Mouse (Mus musculus) brain, embryonic 14.5 days (tissue): ENCODE data around the gene Tpcn1. TPM values are rescaled to one million over a fixed set of nuclear protein-coding genes. Genes with fewer than 3 reads are reported as not detected.

ENCODE experiments used
- DNase-seq: peaks from one replicate; pipeline ENCODE4 v3.0.0-alpha.2; 2011; ENCODE audit warnings: low read depth
- CTCF ChIP-seq: fragments of 200-500 bp; IDR thresholded peaks from 2 replicates; pipeline ENCODE4 v1.5.1; 2012; ENCODE audit warnings: inconsistent platforms, mild to moderate bottlenecking, moderate library complexity, borderline replicate concordance; ENCODE audit not compliant: insufficient read depth, insufficient read length; ENCODE audit errors: extremely low read depth
- POLR2A ChIP-seq: fragments of 200-500 bp; IDR thresholded peaks from 2 replicates; pipeline ENCODE4 v1.6.1; 2012; ENCODE audit warnings: mild to moderate bottlenecking, inconsistent platforms, borderline replicate concordance; ENCODE audit not compliant: poor library complexity, insufficient read depth, insufficient read length, severe bottlenecking; ENCODE audit errors: extremely low read depth
- polyA plus RNA-seq: library from polyadenylated mRNA; depleted of rRNA; stranded (reverse); fragments of >200 nt; gene quantifications from 2 replicates; pipeline ENCODE4 v1.2.3, GENCODE M21; 2012

The Tpcn1 gene
- polyA plus RNA-seq, 1 experiment = 32.5 TPM

- TF ChIP-seq POLR2A = no peak
- no peak for TF ChIP-seq CTCF
- DNase-seq = no peak
These were observed 25.2 kb downstream of the Tpcn1 start for GRCm38 (mm10) chr5:120562956-120563913.

GRCm38 (mm10) chr5:120560616-120561311 lies 27.7 kb downstream of the Tpcn1 start:
- TF ChIP-seq CTCF (no peak), POLR2A (no peak)
- DNase-seq = peak; percentile 71

GRCm38 (mm10) chr5:120560129-120560615 lies 28.3 kb downstream of the Tpcn1 start:
- no peak for TF ChIP-seq POLR2A
- no peak for TF ChIP-seq CTCF
- no peak for DNase-seq

DNA sequence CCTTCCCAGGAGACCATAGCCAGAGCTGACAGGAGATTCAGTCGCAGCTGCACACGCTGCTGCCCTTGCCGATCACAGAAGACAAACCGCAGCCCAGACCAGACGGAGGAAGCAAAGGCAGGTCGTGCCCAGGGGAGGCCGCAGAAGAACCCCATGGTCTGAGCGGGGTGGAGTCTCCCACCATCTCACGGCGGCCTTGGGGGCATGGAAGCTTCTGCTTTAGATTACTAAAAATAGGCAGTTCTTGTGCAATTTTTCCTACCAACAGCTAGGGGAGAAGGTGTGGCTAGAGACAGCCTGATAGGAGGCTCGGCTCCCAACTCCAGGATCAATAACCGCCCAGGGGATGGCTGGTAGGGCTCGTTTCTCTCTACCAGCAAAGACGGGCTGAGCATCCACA lies 29.7 kb downstream of the Tpcn1 start:
- DNase-seq = no peak
- TF ChIP-seq CTCF (no peak), POLR2A (no peak)

DNA sequence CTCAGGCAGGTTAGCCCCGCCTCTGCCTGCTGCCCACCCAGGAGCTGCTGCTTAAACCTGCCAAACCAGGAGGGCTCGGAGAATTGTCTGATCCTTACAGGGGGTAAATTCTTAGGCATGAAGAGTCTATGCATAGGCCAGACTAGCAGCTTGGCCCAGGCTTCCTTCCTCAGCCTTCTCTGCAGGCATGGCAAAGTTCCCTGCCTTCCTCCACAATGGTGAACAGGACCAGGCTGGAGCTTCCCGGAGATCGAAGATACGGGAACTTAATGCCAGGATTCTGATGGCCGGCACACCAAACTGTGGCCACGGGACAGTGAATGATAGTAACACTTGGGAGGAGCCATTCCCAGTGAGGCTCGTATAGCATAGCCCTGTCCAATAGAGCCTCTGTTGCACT lies 30.4 kb downstream of the Tpcn1 start:
- no peak for TF ChIP-seq POLR2A
- TF ChIP-seq CTCF = no peak
- DNase-seq = no peak

DNA sequence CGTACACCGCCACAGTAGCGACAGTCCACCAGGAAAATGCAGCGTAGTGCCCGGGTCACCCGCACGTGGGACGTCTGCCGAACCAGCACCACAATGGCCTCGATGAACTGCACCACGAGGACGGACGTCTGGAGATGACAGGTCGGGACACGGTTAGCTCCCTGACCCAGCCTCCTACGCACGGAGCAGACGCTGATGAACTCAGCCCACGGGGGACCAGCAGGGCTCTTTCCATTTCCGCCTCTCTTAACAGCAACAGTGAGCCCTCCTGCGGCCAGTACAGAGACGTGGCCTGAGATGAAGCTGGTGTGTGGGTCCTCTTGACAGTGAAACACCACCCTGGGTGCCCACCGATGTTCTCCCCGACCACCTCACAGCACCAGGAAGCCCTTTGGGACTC lies 32.6 kb downstream of the Tpcn1 start:
- no peak for TF ChIP-seq CTCF
- no peak for TF ChIP-seq POLR2A
- DNase-seq = no peak

- no peak for TF ChIP-seq CTCF
- TF ChIP-seq POLR2A = no peak
- DNase-seq = no peak
These were observed 37.8 kb downstream of the Tpcn1 start for GRCm38 (mm10) chr5:120550673-120551072.

GRCm38 (mm10) chr5:120550137-120550536 lies 38.3 kb downstream of the Tpcn1 start:
- TF ChIP-seq CTCF (no peak), POLR2A (no peak)
- DNase-seq = no peak

DNA sequence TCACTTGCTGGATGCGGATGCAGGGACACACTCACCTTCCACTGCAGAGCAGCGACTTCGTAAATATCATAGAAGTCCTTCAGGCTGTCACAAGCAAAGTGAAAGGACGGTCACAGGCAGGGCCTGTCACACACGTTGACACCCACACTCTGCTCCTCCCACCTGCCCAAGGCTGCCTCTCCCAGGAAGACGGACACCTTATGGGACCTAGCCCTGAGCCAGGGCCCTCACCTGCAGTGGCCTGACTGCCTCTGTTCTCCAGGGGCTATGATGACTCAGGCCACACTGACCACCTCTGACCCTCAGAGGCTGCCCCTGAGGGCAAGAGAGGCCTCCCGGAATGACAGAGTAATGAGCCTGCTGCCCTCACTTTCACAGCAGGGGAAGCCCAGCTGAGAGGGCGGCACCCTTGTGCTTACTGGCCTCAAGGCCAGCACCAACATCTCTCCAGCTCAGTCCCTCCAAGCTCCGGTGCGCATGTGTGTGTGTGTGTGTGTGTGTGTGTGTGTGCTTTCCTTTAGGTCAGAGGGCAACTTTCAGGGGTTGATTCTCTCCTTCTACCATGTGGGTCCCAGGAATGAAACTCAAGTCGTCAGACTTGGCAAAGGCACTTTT lies 40.1 kb downstream of the Tpcn1 start:
- TF ChIP-seq POLR2A (no peak), CTCF (no peak)
- DNase-seq = no peak

GRCm38 (mm10) chr5:120536632-120537031 lies 51.8 kb downstream of the Tpcn1 start:
- DNase-seq = no peak
- TF ChIP-seq CTCF (no peak), POLR2A (no peak)

GRCm38 (mm10) chr5:120536046-120536445 lies 52.4 kb downstream of the Tpcn1 start:
- peak; percentile 69 for DNase-seq
- TF ChIP-seq POLR2A = no peak
- no peak for TF ChIP-seq CTCF

GRCm38 (mm10) chr5:120534686-120535075 lies 53.8 kb downstream of the Tpcn1 start:
- DNase-seq = peak; percentile 81
- no peak for TF ChIP-seq POLR2A
- TF ChIP-seq CTCF = no peak

GRCm38 (mm10) chr5:120534071-120534685 lies 54.3 kb downstream of the Tpcn1 start:
- peak; percentile 59 for DNase-seq
- TF ChIP-seq POLR2A = no peak
- no peak for TF ChIP-seq CTCF

- DNase-seq = no peak
These were observed 56.8 kb downstream of the Tpcn1 start for GRCm38 (mm10) chr5:120531631-120532030.

More at GRCm38 (mm10) chr5:120531631-120532030, 56.8 kb downstream of the Tpcn1 start:
- TF ChIP-seq POLR2A (no peak), CTCF (no peak)
